Mouse (Mus musculus): ENCODE results near the gene Cfap299. TPM values are rescaled to one million over a fixed set of nuclear protein-coding genes. Genes with fewer than 3 reads are reported as not detected.
"Not testable (repeated sequence)": the region's sequence is repeated elsewhere in the genome, so short reads cannot be mapped to it uniquely, and the experiment has no call there.

Gene Cfap299
- total RNA-seq, 2 experiments from 2014 or later: not detected

DNA sequence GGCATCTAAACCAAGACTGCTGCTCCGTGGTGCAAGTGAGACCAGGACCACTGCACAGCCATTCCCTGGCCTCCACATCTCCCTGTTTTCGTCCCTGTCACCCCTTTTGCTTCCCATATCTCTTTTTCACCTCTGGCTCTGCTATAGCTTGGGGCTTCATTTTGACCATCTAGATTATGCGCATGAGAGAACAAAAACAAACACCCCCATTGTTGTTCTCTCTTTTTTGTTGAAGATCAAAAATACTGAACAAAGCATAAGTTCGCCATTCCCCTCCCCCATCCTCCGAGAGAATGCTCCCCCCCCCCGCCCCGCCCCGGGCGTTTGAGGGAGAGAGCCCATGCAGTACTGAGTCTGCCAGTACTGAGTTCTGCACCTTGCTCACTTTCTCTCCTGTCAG lies 234.7 kb downstream of the Cfap299 start:
- intact Hi-C loops (cut with DNase I): no loop called here
- H3K4me3 ChIP-seq: no peak overlapping the region
- TF ChIP-seq CTCF (IDR thresholded peaks at IDR 0.05): no peak
- no peak overlapping the region for H3K27ac ChIP-seq
- no peak for DNase-seq

DNA sequence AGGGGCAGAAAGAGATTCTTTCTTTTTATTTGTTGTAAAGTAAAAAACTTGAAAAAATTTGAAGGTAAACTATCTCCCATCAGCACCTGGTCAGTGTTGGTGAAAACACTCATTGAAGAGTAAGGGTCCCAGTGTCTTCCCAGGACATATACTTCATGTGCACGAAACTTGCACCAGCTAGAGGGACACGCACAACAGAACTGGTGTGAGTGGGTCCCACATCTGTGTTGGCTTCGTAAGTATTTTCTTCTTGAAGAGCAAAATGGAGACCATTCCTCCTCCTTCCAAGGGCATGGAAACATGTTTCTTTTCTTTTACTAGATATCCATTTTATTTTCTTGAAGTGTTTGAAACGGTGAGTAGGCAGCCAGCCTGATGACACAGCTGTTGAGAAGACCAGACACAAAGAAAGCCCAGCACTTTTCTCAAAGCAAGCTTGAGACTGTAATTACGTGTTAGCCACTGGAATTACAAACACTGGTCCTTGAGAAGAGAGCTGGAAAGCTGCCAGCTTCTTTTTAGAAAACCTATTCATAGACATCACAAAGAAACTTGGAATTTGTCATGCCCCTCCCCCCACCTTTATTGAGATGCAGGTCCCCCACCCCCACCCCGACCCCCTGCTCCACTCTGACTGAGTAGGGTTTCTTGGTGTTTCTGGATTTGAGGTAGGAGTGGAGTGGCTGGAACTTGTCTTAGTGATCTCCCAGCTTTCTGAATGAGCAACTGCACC lies 237.5 kb downstream of the Cfap299 start:
- TF ChIP-seq CTCF (IDR thresholded peaks at IDR 0.05): no peak
- intact Hi-C loops (cut with DNase I): no loop called here
- no peak overlapping the region for H3K4me3 ChIP-seq
- no peak overlapping the region for H3K27ac ChIP-seq
- no peak for DNase-seq

DNA sequence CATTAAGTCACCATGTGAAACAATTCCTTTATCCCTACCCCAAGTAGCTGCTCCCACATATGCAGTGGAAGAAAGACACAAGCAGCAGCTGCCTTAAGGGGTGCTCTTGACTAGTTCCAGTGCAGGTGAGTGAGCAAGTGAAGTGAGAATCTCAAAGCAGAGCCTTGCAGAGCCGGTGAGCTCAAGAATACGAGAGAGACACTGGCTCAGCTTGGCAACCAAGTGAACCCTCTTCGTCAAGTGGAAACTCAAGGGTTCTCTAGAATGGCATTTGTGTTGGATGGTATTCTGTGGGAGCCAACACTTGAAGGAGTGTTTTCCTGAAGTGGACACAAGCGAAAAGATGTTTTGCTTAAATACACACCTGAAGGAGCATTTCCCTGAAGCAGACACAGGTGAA lies 239.4 kb downstream of the Cfap299 start:
- no peak for TF ChIP-seq CTCF (IDR thresholded peaks at IDR 0.05)
- intact Hi-C loops (cut with DNase I): no loop called here
- H3K4me3 ChIP-seq: no peak overlapping the region

DNA sequence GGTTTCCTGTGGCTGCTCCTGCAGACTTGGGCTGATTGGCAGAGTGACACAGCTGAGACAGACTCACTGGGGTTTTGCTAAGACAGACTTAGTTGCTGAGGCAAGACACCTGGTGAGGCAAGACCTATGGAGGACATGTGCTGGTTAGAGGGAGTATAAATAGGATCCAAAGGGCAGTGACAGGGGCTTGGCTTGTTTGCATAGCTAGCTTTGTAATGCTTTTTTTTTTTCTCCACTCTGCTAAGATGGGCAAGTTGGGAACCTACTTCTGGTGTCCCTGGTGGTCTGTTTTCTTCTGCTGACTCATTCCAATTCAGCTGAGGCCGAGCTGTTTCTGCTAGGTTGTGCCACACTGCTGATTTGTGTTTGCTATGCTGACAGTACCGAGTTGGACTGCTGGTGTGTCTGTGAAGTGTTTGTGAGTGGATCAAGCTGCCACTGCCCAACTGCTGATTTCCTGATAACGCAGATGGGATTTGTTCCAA lies 240.0 kb downstream of the Cfap299 start:
- intact Hi-C loops (cut with DNase I): no loop called here
- H3K4me3 ChIP-seq: no peak overlapping the region
- TF ChIP-seq CTCF (IDR thresholded peaks at IDR 0.05): no peak
- H3K27ac ChIP-seq: no peak overlapping the region
- DNase-seq: no peak

More for the DNA sequence above, 239.4 kb downstream of the Cfap299 start:
- H3K27ac ChIP-seq: no peak overlapping the region
- no peak for DNase-seq

DNA sequence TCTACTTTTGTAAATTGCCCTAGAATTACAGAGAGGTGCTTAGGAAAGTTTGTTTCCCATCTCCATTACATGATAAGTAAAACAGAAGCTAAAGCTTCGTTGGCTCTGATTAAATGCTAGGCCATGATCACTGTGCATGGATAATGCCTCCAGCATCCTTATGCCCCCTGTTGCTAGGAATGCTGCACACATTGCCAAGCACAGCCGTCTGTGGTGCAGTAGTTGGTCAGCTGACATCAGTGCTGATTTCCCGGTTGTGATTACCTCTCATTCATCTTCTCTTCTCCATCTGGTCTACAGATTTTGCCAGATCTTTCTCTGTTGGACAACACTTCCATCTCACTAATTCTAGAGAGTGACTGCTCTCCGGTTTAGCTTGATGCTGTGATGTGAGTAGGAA lies 243.3 kb downstream of the Cfap299 start:
- H3K27ac ChIP-seq: no peak overlapping the region
- intact Hi-C loops (cut with DNase I): no loop called here
- no peak for TF ChIP-seq CTCF (IDR thresholded peaks at IDR 0.05)
- no peak overlapping the region for H3K4me3 ChIP-seq
- no peak for DNase-seq

DNA sequence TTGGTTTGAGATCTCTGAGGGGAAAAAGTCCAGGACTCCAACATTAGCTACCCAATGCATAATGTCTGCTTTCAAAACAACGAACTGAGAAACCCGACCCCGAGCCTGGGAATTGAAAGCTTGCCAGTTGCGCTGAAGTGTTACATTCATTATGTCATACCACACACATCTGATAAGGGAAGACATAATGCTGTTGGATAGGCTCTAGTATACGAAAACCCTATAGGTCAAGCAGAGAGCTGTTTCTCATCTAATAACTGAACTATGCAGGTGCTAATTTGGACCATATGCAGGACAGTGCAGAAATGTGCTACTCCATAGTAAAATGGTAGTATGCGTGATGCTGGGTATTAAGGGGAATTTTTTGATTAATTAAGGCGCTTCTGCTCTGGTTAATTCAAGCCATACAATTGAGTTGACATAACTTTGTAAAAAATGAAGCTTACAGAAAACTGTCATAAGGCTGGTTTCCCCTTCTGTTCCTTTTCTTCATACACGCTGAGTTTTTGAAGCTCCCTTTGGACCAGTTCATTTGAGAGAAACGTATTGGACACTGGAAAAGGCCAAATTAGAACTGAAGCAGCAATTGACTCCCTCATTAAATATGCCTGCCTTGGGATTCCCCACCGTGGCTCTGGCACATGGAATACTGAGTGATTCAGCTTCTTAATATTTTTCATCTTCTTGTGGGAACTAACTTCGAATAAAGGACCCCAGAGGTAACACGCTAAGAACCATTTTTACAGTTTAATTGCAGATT lies 245.8 kb downstream of the Cfap299 start:
- Histone ChIP-seq H3K27ac (no peak overlapping the region), H3K4me3 (no peak overlapping the region)
- no peak for DNase-seq
- TF ChIP-seq CTCF (IDR thresholded peaks at IDR 0.05): no peak
- intact Hi-C loops (cut with DNase I): no loop called here

DNA sequence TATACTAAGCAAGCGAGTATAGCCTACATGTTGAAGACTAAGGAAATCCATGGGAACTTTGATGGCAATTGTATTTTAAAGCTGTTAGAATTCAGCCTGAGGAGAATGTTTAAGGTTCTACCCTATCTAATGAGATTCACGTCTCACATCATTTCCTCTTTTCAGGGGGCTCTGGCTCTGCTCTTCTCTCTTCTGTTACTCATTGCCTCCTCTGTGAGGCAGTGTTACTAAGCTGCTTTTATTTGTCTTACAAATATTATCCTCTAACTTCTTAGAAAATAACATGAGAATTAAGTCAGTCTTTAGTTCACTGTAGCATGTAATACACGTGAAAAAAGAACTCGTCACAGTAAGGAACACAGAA lies 246.3 kb downstream of the Cfap299 start:
- Histone ChIP-seq H3K4me3 (no peak overlapping the region), H3K27ac (no peak overlapping the region)
- TF ChIP-seq CTCF (IDR thresholded peaks at IDR 0.05): no peak
- no peak for DNase-seq
- intact Hi-C loops (cut with DNase I): no loop called here

DNA sequence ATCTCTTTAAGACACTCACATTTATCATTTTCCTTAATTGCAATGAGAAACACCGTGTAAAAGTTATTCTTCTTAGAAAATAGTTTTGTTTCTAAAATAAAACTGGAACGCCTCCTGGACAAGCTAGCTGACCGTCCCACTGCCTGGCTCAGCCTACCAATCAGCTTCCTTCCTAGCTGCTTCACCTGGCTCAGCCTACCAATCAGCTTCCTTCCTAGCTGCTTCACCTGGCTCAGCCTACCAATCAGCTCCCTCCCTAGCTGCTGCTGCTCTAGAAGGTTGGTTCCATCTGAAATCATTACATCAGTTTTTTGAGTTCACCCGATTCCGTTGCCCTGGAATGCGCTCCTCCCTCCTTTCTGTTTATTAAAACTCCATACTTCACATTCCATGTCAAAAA lies 247.4 kb downstream of the Cfap299 start:
- intact Hi-C loops (cut with DNase I); H3K27ac ChIP-seq; H3K4me3 ChIP-seq; DNase-seq: not testable (repeated sequence)

DNA sequence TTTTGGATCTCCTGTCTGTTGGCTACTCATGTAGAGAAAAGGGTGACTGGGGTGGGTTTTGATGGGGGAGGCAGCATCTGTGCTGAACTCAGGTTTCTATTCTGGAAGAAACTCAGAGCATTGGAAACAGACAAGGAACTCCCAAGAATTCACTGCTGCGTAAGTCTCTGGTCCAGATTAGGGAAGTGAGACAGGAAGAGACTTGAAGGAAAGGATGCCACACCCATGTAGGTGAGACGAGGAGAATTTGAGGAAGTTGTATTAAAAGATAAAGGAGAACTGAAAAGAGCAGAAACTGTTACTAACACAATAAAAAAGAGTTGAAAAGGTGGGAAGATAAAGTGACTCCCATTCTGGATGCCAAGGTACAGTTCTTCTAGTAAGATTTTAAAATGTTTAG lies 249.3 kb downstream of the Cfap299 start:
- no peak for TF ChIP-seq CTCF (IDR thresholded peaks at IDR 0.05)
- intact Hi-C loops (cut with DNase I): no loop called here
- no peak overlapping the region for H3K4me3 ChIP-seq
- no peak for DNase-seq
- no peak overlapping the region for H3K27ac ChIP-seq

DNA sequence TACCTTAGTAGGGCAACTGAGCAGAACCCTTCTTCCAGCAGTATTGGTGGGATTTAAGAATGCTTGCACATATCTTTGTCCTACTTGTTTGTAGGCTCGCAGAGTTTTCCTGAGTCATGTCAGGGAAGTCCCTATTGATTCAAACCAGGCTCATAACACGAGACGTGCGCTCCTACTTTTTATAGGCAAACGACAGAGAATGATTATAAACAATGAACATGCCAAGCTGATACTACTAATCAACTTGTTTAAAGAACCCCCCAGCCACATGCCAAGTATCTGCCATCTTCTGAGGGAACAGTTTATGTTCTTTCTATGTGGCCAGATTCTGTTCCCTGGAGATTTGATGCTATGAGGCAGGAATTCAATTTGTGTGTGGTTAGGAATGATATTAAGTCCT lies 251.7 kb downstream of the Cfap299 start:
- Histone ChIP-seq H3K27ac (no peak overlapping the region), H3K4me3 (no peak overlapping the region)
- intact Hi-C loops (cut with DNase I): no loop called here
- DNase-seq: no peak
- TF ChIP-seq CTCF (IDR thresholded peaks at IDR 0.05): no peak

DNA sequence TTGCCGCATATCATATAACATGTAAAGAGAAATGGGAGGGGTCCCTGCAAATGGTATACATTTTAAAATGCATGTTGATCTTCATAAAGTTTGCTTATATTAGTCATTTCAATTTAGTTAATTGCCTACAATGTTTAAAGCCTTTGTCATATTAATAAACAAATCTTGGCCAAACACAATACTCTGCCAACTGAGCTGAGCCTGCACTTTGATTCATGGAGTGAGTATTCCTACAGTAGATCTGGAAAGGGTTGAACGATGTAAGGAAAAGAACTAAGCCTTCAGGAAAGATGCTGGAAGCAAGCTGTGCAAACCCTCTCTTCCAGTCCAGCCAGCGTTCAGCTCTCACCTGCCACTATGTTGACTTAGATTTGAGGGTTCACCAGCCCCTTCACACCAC lies 252.9 kb downstream of the Cfap299 start:
- H3K4me3 ChIP-seq: no peak overlapping the region
- DNase-seq: no peak
- intact Hi-C loops (cut with DNase I): no loop called here
- H3K27ac ChIP-seq: no peak overlapping the region
- TF ChIP-seq CTCF (IDR thresholded peaks at IDR 0.05): no peak

DNA sequence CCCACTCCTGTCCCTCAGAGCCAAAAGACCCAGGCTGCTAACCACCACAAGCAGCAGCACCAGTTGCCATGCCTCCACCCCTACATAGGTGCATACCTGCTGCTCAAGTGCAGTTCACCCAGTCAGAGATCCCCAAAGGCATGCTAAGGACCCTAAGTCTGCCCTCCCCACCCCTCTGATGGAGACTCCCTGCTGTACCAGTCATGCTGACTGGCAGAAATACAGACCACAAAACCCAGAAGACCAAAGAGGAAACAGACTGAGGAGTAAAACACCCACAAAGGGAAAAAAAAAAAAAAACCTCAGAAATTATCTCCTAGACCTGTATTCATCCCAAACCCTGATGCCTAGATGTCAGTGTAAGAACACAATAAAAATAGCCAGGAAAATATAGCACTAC lies 256.8 kb downstream of the Cfap299 start:
- TF ChIP-seq CTCF (IDR thresholded peaks at IDR 0.05): no peak
- intact Hi-C loops (cut with DNase I): no loop called here
- Histone ChIP-seq H3K27ac (no peak overlapping the region), H3K4me3 (no peak overlapping the region)
- no peak for DNase-seq

DNA sequence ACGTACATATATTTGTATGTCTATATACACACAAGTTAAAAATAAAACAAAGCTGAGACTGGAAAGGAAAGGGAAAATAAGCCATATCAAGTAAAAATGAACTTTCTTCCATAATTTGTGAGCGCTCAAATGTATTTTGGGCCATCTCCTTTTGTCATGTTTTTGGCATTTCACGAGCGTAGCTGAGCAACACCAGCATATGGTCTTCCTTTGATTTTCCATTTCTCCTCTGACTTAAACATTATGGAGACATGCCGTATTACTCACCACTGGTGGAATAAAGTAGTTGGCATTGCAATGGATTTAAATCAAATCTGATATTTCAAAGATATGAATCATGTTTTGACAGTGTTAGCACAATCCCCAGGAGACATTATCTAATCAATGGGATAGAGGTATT lies 284.4 kb downstream of the Cfap299 start:
- DNase-seq: no peak
- Histone ChIP-seq H3K27ac (no peak overlapping the region), H3K4me3 (no peak overlapping the region)
- intact Hi-C loops (cut with DNase I): no loop called here
- TF ChIP-seq CTCF (IDR thresholded peaks at IDR 0.05): no peak

DNA sequence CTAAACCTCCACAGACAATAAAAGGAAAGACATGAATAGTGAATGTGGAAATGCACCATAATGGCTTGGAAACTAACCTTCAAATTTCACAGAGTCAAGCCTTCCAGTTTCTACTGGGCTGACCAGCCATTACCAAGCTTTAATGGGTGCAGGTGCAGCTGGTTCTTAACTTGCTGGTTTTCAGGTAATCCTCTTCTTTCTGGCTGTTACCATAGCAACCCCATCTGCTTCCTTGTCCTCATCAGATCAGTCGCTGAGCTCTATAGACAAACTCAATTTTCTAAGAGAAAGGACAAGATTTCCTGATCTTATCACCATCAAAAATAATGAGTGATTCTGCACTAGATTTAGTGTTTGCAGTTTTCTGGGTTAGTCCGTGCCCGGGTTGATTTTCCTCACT lies 287.8 kb downstream of the Cfap299 start:
- intact Hi-C loops (cut with DNase I): no loop called here

More for the DNA sequence above, 287.8 kb downstream of the Cfap299 start:
- no peak overlapping the region for H3K27ac ChIP-seq
- no peak overlapping the region for H3K4me3 ChIP-seq
- DNase-seq: no peak
- no peak for TF ChIP-seq CTCF (IDR thresholded peaks at IDR 0.05)
